Mouse (Mus musculus) megakaryocyte, embryonic 14.5 days (primary cell): ENCODE results near the gene Eml6. TPM values are rescaled to one million over a fixed set of nuclear protein-coding genes. Genes with fewer than 3 reads are reported as not detected.
"Not testable (repeated sequence)": the region's sequence is repeated elsewhere in the genome, so short reads cannot be mapped to it uniquely, and the experiment has no call there.

Source experiments
- H3K27me3 ChIP-seq: replicated peaks from 2 replicates; pipeline ENCODE3; 2012; ENCODE audit warnings: inconsistent platforms
- H3K36me3 ChIP-seq: replicated peaks from 2 replicates; pipeline ENCODE3; 2012; ENCODE audit warnings: low read length, inconsistent platforms, mixed read lengths
- H3K4me1 ChIP-seq: 2 replicates; pipeline ENCODE4 v1.6.1; 2012; ENCODE audit warnings: inconsistent platforms
- H3K4me3 ChIP-seq: replicated peaks from 2 replicates; pipeline ENCODE3; 2012; ENCODE audit warnings: moderate library complexity, mild to moderate bottlenecking, inconsistent platforms
- H3K9me3 ChIP-seq: 2 replicates; pipeline ENCODE4 v1.6.1; 2012; ENCODE audit warnings: inconsistent platforms
- FLI1 ChIP-seq: IDR thresholded peaks from 2 replicates; pipeline ENCODE4 v1.6.1; 2012; ENCODE audit warnings: low read length, inconsistent platforms, mixed read lengths
- GATA1 ChIP-seq: IDR thresholded peaks from 3 replicates; pipeline ENCODE4 v1.6.1; 2012; ENCODE audit warnings: mixed read lengths, low read length, inconsistent platforms, borderline replicate concordance
- polyA plus RNA-seq: library from polyadenylated mRNA; stranded (reverse); fragments of >175 nt; gene quantifications from 2 replicates; pipeline ENCODE4 v1.2.3, GENCODE M21; 2012; ENCODE audit warnings: low replicate concordance; ENCODE audit not compliant: insufficient read depth

The Eml6 gene
- polyA plus RNA-seq, 1 experiment = 0.67 TPM

- Histone ChIP-seq H3K27me3 (no peaks in the 10 kb centered on the region), H3K4me3 (no peak overlapping the region), H3K36me3 (no peaks in the 10 kb centered on the region), H3K4me1 (no peaks in the 10 kb centered on the region), H3K9me3 (peaks cover 3% of the 10 kb centered on the region; the same call in 1 of the 2 replicates)
- no peak for TF ChIP-seq FLI1
Observed at GRCm38 (mm10) chr11:29913180-29913579, 112.7 kb downstream of the Eml6 start.

GRCm38 (mm10) chr11:29909330-29909729 lies 116.5 kb downstream of the Eml6 start:
- Histone ChIP-seq H3K9me3 (peaks cover 3% of the 10 kb centered on the region; the same call in 1 of the 2 replicates), H3K4me3 (no peak overlapping the region), H3K27me3 (no peaks in the 10 kb centered on the region), H3K4me1 (no peaks in the 10 kb centered on the region), H3K36me3 (no peaks in the 10 kb centered on the region)
- TF ChIP-seq GATA1 (no peak), FLI1 (no peak)

- Histone ChIP-seq H3K36me3 (no peaks in the 10 kb centered on the region), H3K9me3 (no peaks in the 10 kb centered on the region), H3K4me1 (peaks cover 5% of the 10 kb centered on the region; the same call in 1 of the 2 replicates), H3K4me3 (no peak overlapping the region), H3K27me3 (no peaks in the 10 kb centered on the region)
- no peak for TF ChIP-seq FLI1
- no peak for TF ChIP-seq GATA1
Observed at GRCm38 (mm10) chr11:29885160-29885559, 140.7 kb downstream of the Eml6 start.

GRCm38 (mm10) chr11:29884355-29884754 lies 141.5 kb downstream of the Eml6 start:
- Histone ChIP-seq H3K4me3 (no peak overlapping the region), H3K36me3 (no peaks in the 10 kb centered on the region), H3K9me3 (no peaks in the 10 kb centered on the region), H3K27me3 (no peaks in the 10 kb centered on the region), H3K4me1 (peaks cover 5% of the 10 kb centered on the region; the same call in 1 of the 2 replicates)
- TF ChIP-seq GATA1 = no peak
- TF ChIP-seq FLI1 = no peak

GRCm38 (mm10) chr11:29883024-29883423 lies 142.8 kb downstream of the Eml6 start:
- Histone ChIP-seq H3K4me1 (peaks cover 5% of the 10 kb centered on the region; the same call in 1 of the 2 replicates), H3K36me3 (no peaks in the 10 kb centered on the region), H3K27me3 (no peaks in the 10 kb centered on the region), H3K4me3 (no peak overlapping the region), H3K9me3 (no peaks in the 10 kb centered on the region)
- TF ChIP-seq FLI1 (no peak), GATA1 (no peak)

GRCm38 (mm10) chr11:29879641-29880040 lies 146.2 kb downstream of the Eml6 start:
- peaks cover 5% of the 10 kb centered on the region; the same call in 1 of the 2 replicates for H3K4me1 ChIP-seq
- no peaks in the 10 kb centered on the region for H3K9me3 ChIP-seq
- no peaks in the 10 kb centered on the region for H3K27me3 ChIP-seq
- H3K4me3 ChIP-seq = no peak overlapping the region
- no peaks in the 10 kb centered on the region for H3K36me3 ChIP-seq
- TF ChIP-seq FLI1 (no peak), GATA1 (no peak)

GRCm38 (mm10) chr11:29877981-29878380 lies 147.9 kb downstream of the Eml6 start:
- H3K27me3 ChIP-seq = no peaks in the 10 kb centered on the region
- no peak overlapping the region for H3K4me3 ChIP-seq
- no peaks in the 10 kb centered on the region for H3K4me1 ChIP-seq
- no peaks in the 10 kb centered on the region for H3K36me3 ChIP-seq
- H3K9me3 ChIP-seq = no peaks in the 10 kb centered on the region
- TF ChIP-seq GATA1 (no peak), FLI1 (no peak)

GRCm38 (mm10) chr11:29877280-29877679 lies 148.6 kb downstream of the Eml6 start:
- Histone ChIP-seq H3K9me3 (no peaks in the 10 kb centered on the region), H3K4me1 (no peaks in the 10 kb centered on the region), H3K4me3 (no peak overlapping the region), H3K36me3 (no peaks in the 10 kb centered on the region), H3K27me3 (no peaks in the 10 kb centered on the region)
- no peak for TF ChIP-seq GATA1
- no peak for TF ChIP-seq FLI1

GRCm38 (mm10) chr11:29874781-29875180 lies 151.1 kb downstream of the Eml6 start:
- not testable (repeated sequence) for H3K4me3 ChIP-seq, H3K27me3 ChIP-seq, H3K4me1 ChIP-seq, H3K36me3 ChIP-seq
- peaks cover 16% of the 10 kb centered on the region for H3K9me3 ChIP-seq

GRCm38 (mm10) chr11:29870174-29870573 lies 155.7 kb downstream of the Eml6 start:
- Histone ChIP-seq H3K4me1 (peaks cover 21% of the 10 kb centered on the region), H3K36me3 (no peaks in the 10 kb centered on the region), H3K4me3 (no peak overlapping the region), H3K27me3 (no peaks in the 10 kb centered on the region), H3K9me3 (peaks cover 20% of the 10 kb centered on the region)
- TF ChIP-seq GATA1 = no peak
- no peak for TF ChIP-seq FLI1

- no peak for TF ChIP-seq GATA1
Observed at GRCm38 (mm10) chr11:29864269-29864668, 161.6 kb downstream of the Eml6 start.

More at GRCm38 (mm10) chr11:29864269-29864668, 161.6 kb downstream of the Eml6 start:
- H3K4me3 ChIP-seq = no peak overlapping the region
- H3K27me3 ChIP-seq = no peaks in the 10 kb centered on the region
- H3K36me3 ChIP-seq = no peaks in the 10 kb centered on the region
- H3K4me1 ChIP-seq = peaks cover 32% of the 10 kb centered on the region
- 0 out of 2 replicates have a peak, but pooled peaks cover under 1% of the 10 kb centered on the region for H3K9me3 ChIP-seq
